Mouse (Mus musculus) thymus, postnatal 10 days (tissue): ENCODE data around the gene Dph2.

Experiments used
- DNase-seq, 2 experiments: peaks; one replicate each; pipeline ENCODE4 v3.0.0; 2021; ENCODE audit warnings: low spot score in 2 of 2

Gene Dph2

DNA sequence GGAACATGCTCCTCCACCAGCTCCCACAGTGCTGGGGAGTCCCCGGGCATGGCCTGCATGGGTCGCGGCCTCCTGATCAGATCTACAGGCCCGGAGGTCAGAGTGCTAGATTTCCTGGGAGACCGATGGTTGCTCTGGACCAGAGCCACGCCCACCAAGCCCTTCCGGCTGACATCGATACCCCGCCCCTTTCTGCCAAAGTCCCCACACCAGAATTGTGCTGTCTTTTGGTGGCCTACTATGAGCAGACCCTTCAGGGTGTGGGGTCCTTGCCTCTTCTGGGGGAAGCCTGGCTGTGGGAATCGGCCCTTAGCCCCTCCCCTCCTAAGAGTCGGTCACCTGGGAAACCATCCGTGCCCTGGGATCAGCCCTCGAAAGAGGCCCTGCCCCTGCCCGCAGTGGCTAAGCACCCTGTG is 19.4 kb downstream of the Dph2 start, which contains the start of gene Ccdc24:
Gene Ccdc24 (minus strand): TSS at position 87 of the 416 bp plus-strand sequence.
- DNase-seq: no peak

DNA sequence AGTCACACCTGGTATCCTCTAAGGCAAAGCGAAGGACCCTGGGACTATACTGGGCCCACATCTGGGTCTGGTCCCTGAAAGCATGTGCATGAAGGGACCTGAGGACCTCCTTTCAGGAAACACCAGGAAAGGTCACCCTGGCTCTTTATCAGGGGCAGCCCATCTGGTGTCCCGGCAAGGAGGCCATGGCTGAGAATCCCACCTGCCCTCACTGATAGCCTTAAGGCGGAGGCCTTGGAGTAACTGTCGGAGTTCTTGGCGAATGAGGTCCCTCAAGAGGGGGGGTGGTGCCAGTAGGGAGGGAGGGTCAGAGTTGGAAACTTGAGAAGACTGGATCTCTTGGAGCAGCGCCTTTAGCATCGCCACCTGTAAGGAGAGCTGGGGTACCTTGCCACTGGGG is 20.0 kb downstream of the Dph2 start:
- DNase-seq: no peak

DNA sequence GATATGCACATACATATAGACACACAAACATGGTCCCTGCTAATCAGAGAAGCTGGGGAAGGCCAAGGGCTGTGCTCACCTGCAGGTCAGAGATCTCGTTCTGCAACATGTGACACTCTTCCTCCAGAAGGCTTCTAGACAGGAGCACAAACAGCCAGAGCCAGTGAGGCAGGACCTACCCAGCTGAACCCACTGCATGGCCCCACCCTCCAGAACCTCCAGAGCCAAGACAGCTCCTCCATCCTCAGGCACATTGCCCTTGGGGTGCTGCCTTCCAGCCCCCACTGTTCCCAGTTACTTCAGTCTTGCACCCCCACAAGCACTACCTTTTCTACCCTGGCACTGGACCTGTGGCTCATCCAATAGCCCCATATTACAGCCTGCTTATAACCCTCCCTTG is 21.4 kb downstream of the Dph2 start:
- DNase-seq: no peak

DNA sequence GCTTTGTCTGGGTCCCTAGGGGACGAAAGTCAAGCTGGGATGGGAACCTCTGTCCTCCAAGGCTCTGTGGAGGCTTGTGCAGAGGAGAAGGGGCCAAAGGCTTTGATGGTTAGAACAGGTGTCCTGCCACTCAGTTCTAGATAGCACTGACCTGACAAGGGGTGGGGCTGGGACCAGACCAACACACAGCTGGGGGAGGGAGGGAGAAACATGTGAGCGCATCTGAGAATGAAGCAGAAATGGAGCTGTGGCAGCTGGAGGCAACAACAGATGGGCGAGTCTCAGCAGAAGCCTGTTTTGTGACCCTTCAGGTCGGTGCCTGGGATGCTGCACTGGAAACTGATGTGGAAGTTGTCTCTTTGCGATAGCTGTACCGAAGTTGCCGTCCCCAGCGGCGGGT is 22.5 kb downstream of the Dph2 start:
- no peak for DNase-seq

DNA sequence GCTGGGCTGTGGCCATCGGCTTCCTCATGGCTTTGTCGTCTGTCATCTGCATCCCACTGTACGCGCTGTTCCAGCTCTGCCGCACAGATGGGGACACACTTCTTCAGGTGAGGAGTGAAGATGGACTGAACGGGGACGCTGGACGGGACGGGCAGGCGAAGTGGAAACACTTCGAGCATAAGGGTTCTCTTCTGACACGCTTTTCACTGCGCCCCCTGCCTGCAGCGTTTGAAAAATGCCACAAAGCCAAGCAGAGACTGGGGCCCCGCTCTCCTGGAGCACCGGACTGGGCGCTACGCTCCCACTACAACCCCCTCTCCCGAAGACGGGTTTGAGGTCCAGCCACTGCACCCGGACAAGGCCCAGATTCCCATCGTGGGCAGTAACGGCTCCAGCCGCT is 24.0 kb downstream of the Dph2 start:
- peak; percentile 24 to 63 for DNase-seq

DNA sequence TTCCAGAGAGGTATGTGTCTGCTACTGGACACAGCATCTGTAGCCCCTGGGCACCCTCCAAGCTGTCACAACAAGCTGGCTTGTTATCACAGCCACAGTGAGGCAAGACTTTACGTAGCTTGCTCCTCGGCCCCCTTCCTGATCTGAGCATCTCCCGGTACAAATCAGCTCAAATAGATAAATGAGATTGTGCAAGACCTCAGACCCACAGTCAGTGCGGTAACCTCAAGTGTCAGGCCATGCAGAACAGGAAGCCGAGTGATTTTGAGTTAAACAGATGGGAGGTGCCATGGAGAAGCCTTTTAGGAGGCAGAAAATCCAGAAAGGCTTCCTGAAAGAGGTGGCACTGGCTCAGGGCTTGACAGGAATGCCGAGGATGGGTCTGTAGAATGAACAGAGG is 24.8 kb downstream of the Dph2 start:
- no peak for DNase-seq

DNA sequence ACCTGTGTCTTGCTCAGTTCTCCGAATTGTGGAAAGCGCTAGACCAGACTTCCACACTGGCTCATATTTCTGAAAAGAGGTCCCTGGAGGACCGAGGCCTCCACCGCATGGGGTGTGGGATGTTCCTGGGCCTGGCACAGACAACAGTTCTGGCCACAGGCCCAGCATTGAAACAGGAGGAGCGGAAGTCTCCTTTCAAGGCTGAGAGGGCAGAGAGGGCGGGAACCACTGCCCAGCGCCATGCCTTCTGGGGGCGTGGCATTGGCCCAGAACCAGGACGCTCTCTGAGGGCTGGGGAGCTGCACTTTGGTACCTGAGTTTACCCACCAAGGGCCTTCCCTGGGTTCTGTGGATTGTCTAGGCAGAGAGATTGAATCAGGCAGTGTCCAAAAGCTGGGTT is 25.7 kb downstream of the Dph2 start:
- DNase-seq: no peak

DNA sequence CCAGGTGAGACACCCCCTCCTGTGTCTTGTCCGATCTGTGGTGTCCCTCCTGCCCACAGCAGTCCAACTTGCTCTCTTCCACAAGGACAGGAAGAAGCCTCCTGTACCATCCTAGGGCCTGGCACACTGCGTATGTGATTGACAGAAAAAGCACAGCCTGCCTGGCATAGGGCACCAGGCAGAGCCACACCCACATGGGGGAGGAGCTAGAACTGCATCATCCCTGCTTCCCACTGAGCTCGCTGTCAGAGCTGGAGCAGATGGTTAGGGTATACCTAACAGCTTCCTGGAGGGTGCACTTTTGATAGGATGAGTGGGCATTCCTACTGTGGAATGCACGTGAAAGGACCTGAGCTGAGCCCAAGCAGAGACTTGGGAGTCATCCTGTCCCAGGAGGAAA is 29.0 kb downstream of the Dph2 start:
- no peak for DNase-seq

DNA sequence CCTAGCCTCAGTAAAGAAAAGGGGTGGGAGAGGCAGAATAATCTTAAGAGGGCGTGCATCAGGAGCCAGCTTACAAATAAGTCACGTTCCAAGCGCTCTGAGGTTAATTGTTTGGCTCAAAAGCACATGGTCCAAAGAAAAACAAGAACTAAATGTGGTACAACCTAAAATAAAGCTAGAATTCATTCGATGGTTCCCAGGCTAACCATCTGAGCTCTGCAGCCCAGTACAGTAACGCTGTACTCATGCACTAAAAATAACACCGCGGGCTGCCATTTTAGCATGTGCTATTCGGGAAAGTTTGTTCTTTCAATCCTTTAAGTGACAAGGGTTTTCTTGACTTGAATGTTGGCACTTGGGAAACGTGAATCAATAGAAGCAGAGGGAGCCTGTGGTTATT is 31.3 kb downstream of the Dph2 start:
- DNase-seq: no peak

DNA sequence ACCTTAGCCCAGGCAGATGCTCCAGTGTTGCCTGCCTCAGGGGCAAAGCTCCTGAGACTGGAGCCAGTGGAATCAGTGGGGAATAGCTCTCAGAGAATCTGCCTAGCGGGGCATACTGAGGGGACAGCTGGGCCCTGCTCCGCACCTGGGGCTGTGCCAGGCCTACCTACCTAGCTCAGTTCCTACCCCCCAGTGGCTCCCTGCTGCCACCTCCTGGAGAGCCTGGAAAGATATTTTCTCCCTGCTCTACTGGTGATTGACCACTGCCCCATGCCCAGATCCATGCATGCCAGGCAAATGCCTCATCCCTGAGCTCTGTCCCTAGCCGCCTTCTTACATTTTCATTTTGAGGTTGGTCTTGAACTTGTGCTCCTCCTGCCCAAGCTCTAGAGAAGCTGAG is 33.0 kb downstream of the Dph2 start:
- DNase-seq: peak; percentile 24 to 66

DNA sequence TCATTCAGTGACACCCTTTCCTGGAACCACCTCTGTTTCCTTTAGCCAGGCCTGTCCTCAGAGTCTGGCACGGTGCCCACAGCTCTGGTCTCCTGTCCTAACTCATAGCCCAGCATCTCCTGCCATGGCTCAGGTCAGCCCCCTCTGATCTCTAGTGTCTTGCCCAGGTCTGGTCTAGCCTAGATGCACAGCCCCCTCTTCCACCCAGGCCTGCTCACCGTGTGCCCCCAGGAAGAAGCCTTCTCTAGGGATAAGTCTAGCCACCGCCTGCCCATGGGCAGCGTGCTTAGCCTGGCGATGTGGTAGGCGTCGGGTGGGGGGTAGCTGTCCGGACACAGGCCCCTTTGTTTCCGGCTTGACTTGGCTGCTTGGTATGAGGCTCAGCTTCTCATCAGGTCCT is 36.7 kb downstream of the Dph2 start:
- DNase-seq: no peak

DNA sequence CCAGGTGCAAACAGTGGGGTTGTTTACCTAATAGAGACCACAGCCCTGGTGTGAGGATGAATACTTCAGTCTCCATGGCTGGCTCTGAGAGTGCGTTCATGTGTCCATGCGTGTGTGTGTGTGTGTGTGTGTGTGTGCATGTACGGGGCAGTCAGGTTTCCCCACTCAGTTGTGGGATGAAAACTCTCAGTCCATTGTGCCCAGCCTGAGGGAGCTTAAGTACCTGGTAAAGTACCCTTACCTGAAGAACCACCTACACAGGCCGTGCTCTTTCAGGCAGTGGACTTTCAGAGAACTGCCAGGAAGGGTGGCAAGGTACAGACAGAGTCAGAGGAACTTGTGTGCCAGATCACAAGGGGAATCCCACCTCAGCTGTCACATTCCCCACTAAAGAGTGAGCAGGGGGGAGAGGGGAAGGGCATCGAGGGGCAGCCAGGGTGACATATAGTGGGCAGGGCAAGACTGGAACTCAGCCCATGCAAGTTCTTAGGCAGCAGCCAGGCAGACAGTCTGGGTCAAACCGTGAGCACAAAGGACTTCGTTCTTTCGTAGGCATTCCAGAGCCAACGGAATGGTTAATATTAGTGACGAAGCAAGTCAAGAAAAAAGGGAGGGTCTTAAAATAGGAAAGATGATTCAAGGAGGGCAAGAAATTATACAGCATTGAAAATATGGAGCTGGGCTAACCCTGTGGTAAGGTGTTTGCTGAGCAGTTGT is 39.5 kb downstream of the Dph2 start:
- no peak for DNase-seq

DNA sequence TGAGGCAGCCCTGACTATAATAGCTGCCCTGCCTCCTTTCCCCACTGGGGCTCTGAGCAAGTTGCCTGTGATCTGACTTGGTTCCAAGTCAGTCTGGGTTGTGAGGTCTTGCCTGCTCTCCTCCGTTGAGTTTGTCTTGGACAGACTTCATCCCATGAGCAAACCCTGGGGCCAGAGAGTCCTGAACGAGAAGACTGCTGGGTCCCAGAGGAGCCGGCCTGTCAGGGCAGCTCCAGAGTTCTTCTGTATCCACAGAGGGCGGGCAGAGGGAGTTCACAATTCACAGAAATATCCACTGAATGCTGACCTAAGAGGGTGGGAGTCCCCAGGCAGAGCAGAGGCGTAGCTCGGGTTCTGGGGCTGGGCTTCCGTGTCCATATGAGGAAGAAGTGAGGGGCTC is 41.0 kb downstream of the Dph2 start:
- DNase-seq: no peak

DNA sequence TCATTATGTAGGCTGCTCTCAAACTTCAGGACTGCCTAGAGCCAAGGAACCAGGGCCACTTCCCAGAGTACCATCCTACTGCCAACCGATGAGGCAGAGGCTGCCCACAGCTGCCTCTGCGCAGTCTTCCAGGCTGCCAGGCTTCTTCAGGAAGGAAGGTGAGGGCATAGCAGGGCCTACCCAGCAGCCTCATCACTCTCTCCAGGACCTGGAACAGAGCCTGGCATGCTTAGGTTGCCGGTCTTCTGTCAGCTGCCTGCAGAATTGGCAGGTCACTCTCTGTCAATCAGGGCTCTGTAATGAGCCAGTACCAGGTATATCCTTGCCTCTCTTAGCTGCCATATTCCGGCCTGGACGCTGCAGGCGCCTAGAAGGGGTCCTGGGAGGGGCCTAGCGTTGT is 41.7 kb downstream of the Dph2 start:
- no peak for DNase-seq

DNA sequence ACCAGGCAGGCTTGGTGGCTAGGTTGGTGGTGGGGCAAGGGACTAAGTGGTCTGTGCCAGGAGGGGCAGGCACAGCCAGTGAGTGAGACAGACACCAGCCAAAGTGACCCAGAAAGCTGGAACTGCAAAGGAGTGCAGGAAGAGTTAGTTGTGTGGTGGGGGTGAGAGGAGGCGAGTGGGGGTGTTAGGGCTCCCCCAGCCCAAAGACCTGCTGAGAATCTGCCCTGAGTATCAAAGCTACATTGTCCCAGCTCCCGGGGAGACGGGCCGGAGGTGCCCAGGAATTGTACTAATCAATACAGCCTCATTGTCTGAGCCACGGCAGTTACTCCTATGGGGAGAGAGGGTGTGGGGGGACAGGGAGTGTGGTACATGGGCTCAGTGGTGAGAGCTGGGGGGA is 42.3 kb downstream of the Dph2 start:
- no peak for DNase-seq

DNA sequence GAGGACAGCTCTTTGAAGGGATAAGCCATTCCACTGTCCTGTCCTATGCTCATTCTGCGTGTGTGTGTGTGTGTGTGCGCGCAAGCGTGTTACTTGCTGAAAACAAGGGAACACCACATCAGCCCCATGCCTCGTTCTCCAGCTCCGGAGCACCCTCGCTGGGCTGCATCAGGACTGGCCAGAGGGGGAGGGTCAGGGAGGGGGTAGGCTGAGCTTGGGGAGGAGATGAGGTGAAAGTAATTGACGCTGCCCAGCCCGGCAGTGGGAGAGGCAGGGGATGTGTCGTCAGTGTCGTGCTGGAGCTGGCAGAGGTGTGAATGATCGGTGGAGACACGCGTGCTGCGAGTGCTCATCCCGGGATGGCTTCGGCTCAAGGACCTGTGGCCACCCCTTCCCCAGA is 42.8 kb downstream of the Dph2 start:
- DNase-seq: no peak

DNA sequence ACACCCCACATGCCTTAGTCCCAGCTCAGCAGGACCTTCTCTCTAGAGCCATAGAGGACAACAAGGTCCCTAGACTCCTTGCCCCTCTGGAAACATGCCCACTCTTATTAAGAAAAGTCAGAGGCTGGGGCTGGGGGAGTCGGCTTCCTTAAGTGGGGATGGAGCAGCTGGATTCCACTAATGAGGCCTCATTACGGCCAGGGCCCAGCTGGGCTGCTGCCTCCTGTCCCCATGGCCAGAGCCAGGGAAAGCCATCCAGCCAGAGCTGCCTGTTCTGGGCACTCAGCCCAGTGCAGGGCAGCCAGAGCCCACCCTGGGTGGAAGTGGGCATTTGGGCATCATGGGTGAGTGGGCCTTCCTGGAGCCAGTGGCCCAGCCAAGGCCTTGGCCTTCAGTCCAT is 44.8 kb downstream of the Dph2 start:
- no peak for DNase-seq

DNA sequence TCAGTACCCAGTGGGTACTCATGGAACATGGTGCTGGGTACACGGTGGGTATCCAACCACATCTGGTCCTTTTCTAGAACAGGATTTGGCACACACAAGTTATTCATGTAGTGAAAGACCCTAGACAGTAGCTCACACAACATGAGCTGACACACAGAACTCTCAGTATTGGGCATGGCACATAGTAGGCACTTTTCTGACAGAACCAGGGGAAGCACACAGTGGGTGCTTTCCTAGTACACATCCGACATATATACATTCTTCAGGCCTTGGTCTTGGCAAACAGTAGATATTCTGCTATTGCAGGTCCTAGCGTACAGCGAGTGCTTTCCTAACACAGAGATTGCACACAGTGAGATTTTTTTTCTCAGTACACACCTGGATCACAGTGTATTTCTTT is 45.6 kb downstream of the Dph2 start:
- DNase-seq: no peak

DNA sequence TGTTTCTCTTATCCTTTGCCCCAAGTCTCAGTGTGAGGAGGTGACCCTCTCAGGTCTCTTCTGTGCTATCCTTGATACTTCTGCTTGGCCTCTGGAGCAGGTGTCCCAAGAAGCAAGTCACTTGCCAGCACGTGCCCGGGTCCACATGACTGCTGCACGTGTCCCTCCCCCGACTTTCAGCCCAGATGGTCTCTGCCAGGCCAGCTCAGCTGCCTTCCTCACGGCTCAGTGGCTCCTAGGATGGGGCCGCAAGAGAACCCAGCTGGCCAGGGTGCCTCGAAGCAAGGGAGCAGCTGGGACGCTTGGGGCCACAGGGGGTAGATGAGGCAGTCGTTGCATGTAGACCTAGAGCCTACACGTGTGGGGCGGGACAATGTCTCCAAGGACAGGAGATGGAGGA is 46.5 kb downstream of the Dph2 start:
- no peak for DNase-seq

DNA sequence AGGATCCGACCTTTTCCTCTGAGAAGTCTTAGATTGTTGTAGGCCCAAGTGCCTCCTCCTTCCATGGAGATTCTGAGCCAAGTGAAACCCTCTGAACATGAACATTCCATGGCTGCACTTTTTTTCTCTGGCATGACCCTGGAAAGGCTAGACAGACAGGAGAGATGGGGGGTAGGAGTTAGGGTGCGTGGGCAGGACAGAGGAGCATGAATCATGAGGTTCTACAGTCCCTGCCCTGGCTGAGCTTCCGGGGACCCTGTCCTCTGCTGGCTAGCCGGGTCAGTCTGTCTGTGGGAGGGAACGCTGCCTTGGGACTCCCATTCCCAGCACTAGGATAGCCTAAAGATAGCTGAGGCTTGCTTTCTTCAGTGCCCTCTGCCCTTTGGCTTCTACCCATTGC is 47.4 kb downstream of the Dph2 start:
- no peak for DNase-seq

DNA sequence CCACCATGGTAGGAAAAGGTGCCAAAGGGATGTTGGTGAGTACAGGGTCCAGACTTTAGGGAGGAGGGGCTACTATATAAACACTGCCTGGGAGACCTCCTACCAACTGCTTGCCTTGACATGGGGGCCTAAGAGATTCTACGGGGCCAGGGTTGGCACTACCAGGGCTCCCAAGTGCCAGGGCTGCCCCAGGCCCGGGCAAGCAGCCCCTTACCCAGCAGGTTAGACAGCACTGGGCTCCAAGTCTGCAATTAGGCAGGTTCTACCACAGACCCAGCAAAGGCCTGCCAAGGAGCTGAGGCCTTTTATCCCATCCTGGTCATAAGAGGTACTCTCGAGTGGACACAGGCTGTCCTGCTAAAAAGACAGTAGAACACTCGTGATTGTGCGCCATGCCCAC is 48.7 kb downstream of the Dph2 start:
- DNase-seq: no peak

DNA sequence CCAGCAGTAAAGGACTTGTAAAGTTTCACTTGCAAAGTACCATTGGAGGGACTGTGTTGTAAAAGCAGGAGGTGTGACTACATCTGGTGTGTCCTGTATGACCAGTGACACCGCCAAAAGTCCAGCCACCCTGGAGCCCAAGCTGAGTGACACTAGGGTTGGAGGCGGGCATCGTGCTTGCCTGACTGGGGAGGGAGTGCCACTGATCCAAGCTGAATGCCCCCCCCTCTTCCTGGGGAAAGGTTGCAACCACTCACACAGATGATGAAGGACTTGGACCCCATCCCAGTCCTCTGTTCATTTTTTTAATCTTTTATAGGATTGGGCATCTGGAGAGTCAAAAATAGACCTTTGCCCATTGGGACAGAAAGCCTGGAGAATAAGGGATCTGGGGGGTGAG is 50.3 kb downstream of the Dph2 start:
- DNase-seq: no peak

DNA sequence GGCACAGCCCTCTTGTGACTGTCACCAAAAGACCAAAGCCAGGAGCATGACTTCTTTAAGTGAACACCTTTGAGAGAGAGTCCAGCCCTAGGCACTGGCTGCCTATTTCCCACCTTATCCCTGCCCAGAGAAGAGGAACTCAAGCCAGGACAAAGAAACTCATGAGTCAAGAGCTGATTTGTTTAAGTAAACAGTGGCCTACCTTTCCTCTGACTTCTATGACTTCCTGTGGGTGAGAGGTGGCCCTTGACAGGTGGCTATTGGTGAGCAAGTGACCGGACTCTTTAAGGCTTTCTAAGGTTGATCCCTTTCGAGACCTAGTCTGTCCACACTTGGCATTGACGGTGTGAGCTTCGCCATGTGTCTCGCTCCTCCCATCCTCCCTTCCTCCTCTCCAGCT is 51.0 kb downstream of the Dph2 start:
- no peak for DNase-seq

DNA sequence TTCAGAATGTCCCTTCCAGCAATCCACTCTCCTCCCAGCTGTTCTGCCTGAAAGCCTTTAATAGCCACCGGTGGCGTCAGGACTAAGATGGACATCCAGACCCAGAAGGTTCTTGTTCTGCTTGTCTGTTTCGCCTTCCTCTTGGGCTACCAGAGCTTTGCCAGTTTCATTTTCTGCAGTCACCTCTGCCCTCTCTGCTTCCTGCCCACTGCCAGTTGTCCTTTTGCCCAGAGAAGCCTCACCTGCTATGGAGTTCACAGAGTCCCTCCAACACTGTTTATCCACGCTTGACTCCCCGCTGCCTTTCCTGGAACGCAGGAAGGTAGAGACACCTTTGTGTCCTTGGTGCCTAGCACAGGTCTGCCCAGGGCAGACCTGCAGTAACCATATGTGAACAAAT is 52.5 kb downstream of the Dph2 start:
- no peak for DNase-seq
